In the genomic region with DNA sequence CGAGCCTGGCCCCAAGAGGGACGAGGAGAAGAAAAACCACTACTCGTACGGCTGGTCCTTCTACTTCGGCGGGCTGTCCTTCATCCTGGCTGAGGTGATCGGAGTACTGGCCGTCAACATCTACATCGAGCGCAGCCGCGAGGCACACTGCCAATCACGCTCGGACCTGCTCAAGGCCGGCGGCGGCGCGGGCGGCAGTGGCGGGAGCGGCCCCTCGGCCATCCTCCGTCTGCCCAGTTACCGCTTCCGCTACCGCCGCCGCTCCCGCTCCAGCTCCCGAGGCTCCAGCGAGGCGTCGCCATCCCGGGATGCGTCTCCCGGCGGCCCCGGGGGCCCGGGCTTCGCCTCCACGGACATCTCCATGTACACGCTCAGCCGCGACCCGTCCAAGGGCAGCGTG, we compare ENCODE assay signal across 10 mouse cellular contexts. TPM values are rescaled to one million over a fixed set of nuclear protein-coding genes. Genes with fewer than 3 reads are reported as not detected.
DNase-seq lines count a peak whose midpoint lies in the region; ATAC-seq lines count a peak whose summit lies in the region.
"Had no signal": no experiment of that assay in that cellular context is flagged by ENCODE, and none has a peak within 500 bp of the region (broad histone marks: within the 10 kb centered on the region; RNA-seq: fewer than 3 reads in every experiment).

No protein-coding gene starts in this region.

- no peaks in the 10 kb centered on the region for H3K36me3 ChIP-seq in heart, embryonic 15.5 days
- H3K36me3 ChIP-seq in midbrain, embryonic 11.5 days (ENCODE audit: control insufficient read depth, insufficient read depth, low read length): no peaks in the 10 kb centered on the region

- WGBS in heart, embryonic 15.5 days: 1% methylated on average over 43 of the region's 47 CpGs
- under 1% methylated on average over 41 of the region's 47 CpGs for WGBS in midbrain, embryonic 11.5 days

- peak overlapping the region; percentile 62 for H3K9ac ChIP-seq in heart, embryonic 15.5 days
- peak overlapping the region; percentile 64 for H3K9ac ChIP-seq in midbrain, embryonic 11.5 days (ENCODE audit: low read length)

- intact Hi-C loops in left cerebral cortex, postnatal 25 days (cut with DNase I): no loop called here

- ATAC-seq in heart, embryonic 15.5 days (replicated peaks; ENCODE audit: insufficient number of reproducible peaks, insufficient read depth, low FRiP score, low read depth): peak; percentile 10; the same call in 1 of the 2 replicates
- peak; percentile 23 for ATAC-seq in midbrain, embryonic 11.5 days (ENCODE audit: low FRiP score)

- peak; percentile 45 for DNase-seq in kidney, adult 18-20 months
- no peak for DNase-seq in kidney, adult 11 months
- DNase-seq in cerebellum, postnatal 25 days: peak; percentile 77 to 82
- peak; percentile 26 to 53 for DNase-seq in kidney, postnatal 36 days
- peak; percentile 96 for DNase-seq in midbrain, embryonic 11.5 days (ENCODE audit: low spot score, missing footprints)
- peak; percentile 67 for DNase-seq in testis, postnatal 10 days (ENCODE audit: low spot score)
- no peak for DNase-seq in left cerebral cortex, postnatal 25 days (ENCODE audit: low spot score in 2 of 2)

- H3K4me1 ChIP-seq in heart, embryonic 15.5 days (replicated peaks): peaks cover 26% of the 10 kb centered on the region
- peaks cover 9% of the 10 kb centered on the region for H3K4me1 ChIP-seq in midbrain, embryonic 11.5 days (ENCODE audit: control insufficient read depth, insufficient read depth, low read length)

- peaks cover 91% of the 10 kb centered on the region for H3K27me3 ChIP-seq in heart, embryonic 15.5 days
- H3K27me3 ChIP-seq in midbrain, embryonic 11.5 days (ENCODE audit: control insufficient read depth, insufficient read depth, low read length): peaks cover 50% of the 10 kb centered on the region
- H3K27me3 ChIP-seq: CH12.LX had no signal

- peak overlapping the region; percentile 64 for H3K4me3 ChIP-seq in heart, embryonic 15.5 days
- H3K4me3 ChIP-seq in midbrain, embryonic 11.5 days (ENCODE audit: low read depth, low read length): peak overlapping the region; percentile 59

- H3K4me2 ChIP-seq in heart, embryonic 15.5 days: peak overlapping the region; percentile 100
- H3K4me2 ChIP-seq in midbrain, embryonic 11.5 days: peak overlapping the region; percentile 99

- no peaks in the 10 kb centered on the region for H3K9me3 ChIP-seq in heart, embryonic 15.5 days (replicated peaks)
- no peaks in the 10 kb centered on the region for H3K9me3 ChIP-seq in midbrain, embryonic 11.5 days (ENCODE audit: control insufficient read depth, low read length)

- H3K27ac ChIP-seq in heart, embryonic 15.5 days: no peak overlapping the region
- H3K27ac ChIP-seq in midbrain, embryonic 11.5 days (ENCODE audit: low read depth, low read length): no peak overlapping the region

RNA-seq across cellular contexts. Expression of a gene that starts 9.1 kb away (rescaled TPM):
- polyA plus RNA-seq in heart, embryonic 15.5 days (2015; fragmentation: Nextera tagmentation; extraction: Ambion mirVana): 17.8 and 20.7 TPM in 2 replicates
- not detected in 2 replicates for polyA plus RNA-seq in midbrain, embryonic 11.5 days (2014; fragmentation: Nextera tagmentation; extraction: Ambion mirVana)
- 1 to 10 TPM in 1 of 2 experiments, under 1 TPM in 1; 0.98 to 1.6 TPM for total RNA-seq in left cerebral cortex, postnatal 25 days (2021)
- total RNA-seq: CH12.LX had no signal

RNA-seq across cellular contexts. Expression of a gene that starts 24.4 kb away (rescaled TPM):
- 0.61 and 0.83 TPM in 2 replicates for polyA plus RNA-seq in heart, embryonic 15.5 days (2015; fragmentation: Nextera tagmentation; extraction: Ambion mirVana)
- 4.0 and 4.7 TPM in 2 replicates for polyA plus RNA-seq in midbrain, embryonic 11.5 days (2014; fragmentation: Nextera tagmentation; extraction: Ambion mirVana)
- total RNA-seq in left cerebral cortex, postnatal 25 days (2021): 100 to 1,000 TPM; 172 to 174 TPM
- total RNA-seq: gastrocnemius, adult 8-10 months had no signal

Comparison
In these comparisons a context has a peak if more than half of its experiments do, and no peak if none do; other contexts are left out.
1. DNase-seq: peak in kidney, adult 18-20 months (single experiment), cerebellum, postnatal 25 days (2 of 2), kidney, postnatal 36 days (2 of 2), midbrain, embryonic 11.5 days (single experiment) and testis, postnatal 10 days (single experiment); none in kidney, adult 11 months (single experiment) and left cerebral cortex, postnatal 25 days (0 of 2).
2. RNA of a gene that starts 9.1 kb away (polyA plus RNA-seq): 17.8 to 20.7 TPM in heart, embryonic 15.5 days; not detected in midbrain, embryonic 11.5 days; every median in the first group is over 10 times any median in the second.